Mouse (Mus musculus) kidney, postnatal 0 days (tissue): ENCODE results near the gene Efna1. TPM values are rescaled to one million over a fixed set of nuclear protein-coding genes. Genes with fewer than 3 reads are reported as not detected.

ENCODE experiments used
- ATAC-seq: fragments of 200-750 bp; cut with Nextera tagmentation; replicated peaks from 2 replicates; pipeline ENCODE4 v1.8.0; 2017; ENCODE audit warnings: low read depth, moderate number of reproducible peaks, moderate TSS enrichment, moderate library complexity; ENCODE audit not compliant: low FRiP score
- DNase-seq: peaks from one replicate; pipeline ENCODE4 v3.0.0-alpha.2; 2016; ENCODE audit warnings: low spot score
- H3K27ac ChIP-seq: fragments of 300-500 bp; sonication (generic); 2 replicates; pipeline ENCODE4 v1.5.1; 2014; ENCODE audit warnings: mild to moderate bottlenecking
- H3K27me3 ChIP-seq: fragments of 300-500 bp; sonication (generic); 2 replicates; pipeline ENCODE4 v1.6.1; 2014; ENCODE audit warnings: low read length, mixed read lengths; ENCODE audit not compliant: insufficient read depth
- H3K36me3 ChIP-seq: fragments of 300-500 bp; sonication (generic); 2 replicates; pipeline ENCODE4 v1.6.1; 2014; ENCODE audit warnings: low read length, mixed read lengths; ENCODE audit not compliant: insufficient read depth
- H3K4me1 ChIP-seq: fragments of 300-500 bp; sonication (generic); replicated peaks from 2 replicates; pipeline ENCODE4 v1.6.1; 2014; ENCODE audit warnings: antibody characterized with exemption, low read length, mixed read lengths; ENCODE audit not compliant: insufficient read depth
- H3K4me2 ChIP-seq: fragments of 300-500 bp; sonication (generic); 2 replicates; pipeline ENCODE4 v1.6.1; 2014; ENCODE audit warnings: mild to moderate bottlenecking, low read length, moderate library complexity, mixed read lengths
- H3K4me3 ChIP-seq: fragments of 300-500 bp; sonication (generic); replicated peaks from 2 replicates; pipeline ENCODE4 v1.5.1; 2014; ENCODE audit warnings: low read depth, low read length
- H3K9ac ChIP-seq: fragments of 300-500 bp; sonication (generic); 2 replicates; pipeline ENCODE4 v1.6.1; 2014; ENCODE audit warnings: low read depth, low read length
- H3K9me3 ChIP-seq: fragments of 300-500 bp; sonication (generic); replicated peaks from 2 replicates; pipeline ENCODE4 v1.6.1; 2016; ENCODE audit warnings: low read length, inconsistent platforms, mixed read lengths
- CTCF ChIP-seq: IDR thresholded peaks from 2 replicates; pipeline ENCODE4 v1.5.1; 2016; ENCODE audit warnings: antibody characterized with exemption, low read depth, mild to moderate bottlenecking, moderate library complexity
- WGBS: fragments of 180-500 bp; shearing (Covaris S2); extraction: QIAGEN DNeasy Blood & Tissue Kit; methylation state at CpG from one replicate; pipeline ENCODE4 v1.1.7; 2014; 5-methylcytosine and 5-hydroxymethylcytosine counted together
- polyA plus RNA-seq: library from polyadenylated mRNA; unstranded; fragments of >200 nt; fragmentation: Nextera tagmentation; extraction: Ambion mirVana; gene quantifications from 2 replicates; pipeline ENCODE4 v1.2.1, GENCODE M21; 2015

Efna1 gene
- polyA plus RNA-seq, 1 experiment from 2014 or later: 79.5 TPM

GRCm38 (mm10) chr3:89244982-89245687 is 35.8 kb downstream of the Efna1 start:
- Histone ChIP-seq H3K9me3 (no peaks in the 10 kb centered on the region), H3K4me1 (peaks cover 15% of the 10 kb centered on the region), H3K27ac (peak overlapping the region; percentile 36; the same call in 1 of the 2 replicates), H3K27me3 (no peaks in the 10 kb centered on the region), H3K4me2 (peak overlapping the region; percentile 80), H3K36me3 (no peaks in the 10 kb centered on the region), H3K4me3 (peak overlapping the region; percentile 34), H3K9ac (peak overlapping the region; percentile 47; the same call in 1 of the 2 replicates)
- no peak for TF ChIP-seq CTCF
- DNase-seq: peak; percentile 26
- ATAC-seq: 0 out of 2 replicates have a peak, but pooled peaks have one; percentile 8
- 0% methylated on average over 16 of the region's 26 CpGs for WGBS

- H3K4me3 ChIP-seq: peak overlapping the region; percentile 34
- DNase-seq (peak; percentile 66), ATAC-seq (0 out of 2 replicates have a peak, but pooled peaks have one; percentile 12)
- H3K36me3 ChIP-seq: no peaks in the 10 kb centered on the region
- no peaks in the 10 kb centered on the region for H3K9me3 ChIP-seq
- H3K9ac ChIP-seq: peak overlapping the region; percentile 47; the same call in 1 of the 2 replicates
- peak overlapping the region; percentile 36; the same call in 1 of the 2 replicates for H3K27ac ChIP-seq
- H3K27me3 ChIP-seq: no peaks in the 10 kb centered on the region
- H3K4me1 ChIP-seq: peaks cover 15% of the 10 kb centered on the region
- 18% methylated on average over 25 of the region's 25 CpGs for WGBS
- TF ChIP-seq CTCF: peak; percentile 44; the same call in 1 of the 2 replicates
- peak overlapping the region; percentile 80 for H3K4me2 ChIP-seq
Measured at GRCm38 (mm10) chr3:89244158-89244981, 36.6 kb downstream of the Efna1 start.

GRCm38 (mm10) chr3:89243609-89244008 is 37.3 kb downstream of the Efna1 start:
- DNase-seq (peak; percentile 88), ATAC-seq (peak; percentile 45)
- Histone ChIP-seq H3K36me3 (no peaks in the 10 kb centered on the region), H3K9ac (no peak overlapping the region; the same call in 1 of the 2 replicates), H3K9me3 (no peaks in the 10 kb centered on the region), H3K27me3 (no peaks in the 10 kb centered on the region), H3K4me2 (peak overlapping the region; percentile 80), H3K4me1 (peaks cover 16% of the 10 kb centered on the region), H3K4me3 (no peak overlapping the region), H3K27ac (no peak overlapping the region)
- TF ChIP-seq CTCF: peak; percentile 69
- WGBS: 16% methylated on average over 14 of the region's 14 CpGs

GRCm38 (mm10) chr3:89242331-89242895 is 38.5 kb downstream of the Efna1 start:
- peaks cover 21% of the 10 kb centered on the region for H3K4me1 ChIP-seq
- H3K9ac ChIP-seq: no peak overlapping the region
- H3K27me3 ChIP-seq: no peaks in the 10 kb centered on the region
- H3K9me3 ChIP-seq: no peaks in the 10 kb centered on the region
- DNase-seq (peak; percentile 87), ATAC-seq (no peak)
- no peak overlapping the region for H3K4me3 ChIP-seq
- no peaks in the 10 kb centered on the region for H3K36me3 ChIP-seq
- 73% methylated on average over 9 of the region's 9 CpGs for WGBS
- no peak overlapping the region for H3K4me2 ChIP-seq
- TF ChIP-seq CTCF: peak; percentile 85
- H3K27ac ChIP-seq: no peak overlapping the region

- 43% methylated on average over 12 of the region's 12 CpGs for WGBS
- Histone ChIP-seq H3K9me3 (no peaks in the 10 kb centered on the region), H3K4me2 (peak overlapping the region; percentile 5; the same call in 1 of the 2 replicates), H3K4me1 (peaks cover 7% of the 10 kb centered on the region; the same call in 1 of the 2 replicates), H3K36me3 (no peaks in the 10 kb centered on the region), H3K27me3 (no peaks in the 10 kb centered on the region), H3K4me3 (no peak overlapping the region), H3K9ac (no peak overlapping the region), H3K27ac (no peak overlapping the region)
- TF ChIP-seq CTCF: no peak
- ATAC-seq: 0 out of 2 replicates have a peak, but pooled peaks have one; percentile 25
- no peak for DNase-seq
Measured at GRCm38 (mm10) chr3:89238494-89238893, 42.4 kb downstream of the Efna1 start.

- no peak for ATAC-seq
- TF ChIP-seq CTCF: no peak
- Histone ChIP-seq H3K9me3 (no peaks in the 10 kb centered on the region), H3K4me3 (no peak overlapping the region), H3K4me2 (no peak overlapping the region), H3K9ac (no peak overlapping the region), H3K27me3 (no peaks in the 10 kb centered on the region), H3K27ac (no peak overlapping the region), H3K36me3 (no peaks in the 10 kb centered on the region), H3K4me1 (peaks cover 10% of the 10 kb centered on the region; the same call in 1 of the 2 replicates)
- DNase-seq: no peak
- WGBS: 90% methylated on average over 21 of the region's 21 CpGs
Measured at GRCm38 (mm10) chr3:89237682-89238081, 43.3 kb downstream of the Efna1 start.
